Mouse (Mus musculus): ENCODE measurements around the gene Ube2f.

GRCm38 (mm10) chr1:91248242-91248641 lies 1.9 kb upstream of the Ube2f start:
- TF ChIP-seq CTCF (IDR thresholded peaks at IDR 0.05; ENCODE audit: low read depth, low read length) (no peak), GATA1 (IDR thresholded peaks at IDR 0.05; ENCODE audit: borderline replicate concordance, low read length) (no peak), TAL1 (conservative IDR thresholded peaks at IDR 0.05; ENCODE audit: low read depth, low read length) (peak; percentile 58)
